Mouse (Mus musculus) brain, adult 10 weeks (tissue): ENCODE data around the gene Pik3cb. TPM values are rescaled to one million over a fixed set of nuclear protein-coding genes. Genes with fewer than 3 reads are reported as not detected.

ENCODE experiments used
- polyA plus RNA-seq: library from polyadenylated mRNA; stranded (reverse); fragments of 350-450 nt; fragmentation: Illumina TruSeq; extraction: RNeasy Lipid Tissue Mini Kit (QIAGEN cat#74804); gene quantifications from one replicate; pipeline ENCODE4 v1.2.3, GENCODE M21; 2015; ENCODE audit warnings: low read depth, low replicate concordance

The Pik3cb gene
- polyA plus RNA-seq = 14.6 TPM

GRCm38 (mm10) chr9:99140063-99140882 is at the start of gene Pik3cb:
Gene Pik3cb (minus strand): TSS chr9:99140621.

DNA sequence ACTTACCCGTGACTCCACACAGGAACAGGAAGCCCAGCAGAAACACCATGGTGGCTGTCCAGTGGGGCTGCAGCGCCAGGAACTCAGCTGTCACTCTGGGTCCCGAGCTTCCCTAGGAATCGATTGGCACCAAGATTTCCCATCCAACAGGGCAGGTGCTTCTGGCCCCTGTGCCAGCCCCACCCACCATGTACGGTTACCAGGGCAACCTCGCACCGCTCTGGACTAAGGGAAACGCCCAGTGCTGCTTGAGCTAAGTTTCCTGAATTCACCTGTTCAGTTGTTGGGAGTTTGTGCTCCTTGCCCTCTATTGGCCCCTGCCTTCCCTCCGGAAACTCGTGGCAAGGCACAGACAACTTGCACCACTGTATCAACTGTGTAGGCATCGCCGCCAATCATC is 104.8 kb downstream of the Pik3cb start, which contains the start of gene Gm1123:
Gm1123 (minus strand) TSS at position 141 of the 400 bp plus-strand sequence.

Other genes with a start within 250 kb of the Pik3cb start
- gene 7420426K07Rik, start 237.5 kb downstream of the Pik3cb start, polyA plus RNA-seq = not detected
- gene Foxl2, start 185.3 kb downstream of the Pik3cb start, polyA plus RNA-seq = 0.57 TPM
- gene Faim, start 154.2 kb downstream of the Pik3cb start, polyA plus RNA-seq = 43.7 TPM
- not detected for gene Gm1123, start 104.9 kb downstream of the Pik3cb start, polyA plus RNA-seq
- gene Faiml, start 96.6 kb upstream of the Pik3cb start, polyA plus RNA-seq = not detected
- gene Cep70, start 102.7 kb upstream of the Pik3cb start, polyA plus RNA-seq = 20.3 TPM
- gene Esyt3, start 217.9 kb upstream of the Pik3cb start, polyA plus RNA-seq = 0.61 TPM